Mouse (Mus musculus): ENCODE measurements around the gene Nfe2l1.

Nfe2l1 gene

GRCm38 (mm10) chr11:96843627-96844026, 13.9 kb upstream of the Nfe2l1 start:
- DNase-seq: no peak

GRCm38 (mm10) chr11:96840290-96840689, 10.5 kb upstream of the Nfe2l1 start:
- DNase-seq: no peak

GRCm38 (mm10) chr11:96839877-96840276, 10.1 kb upstream of the Nfe2l1 start:
- DNase-seq: no peak

- DNase-seq: no peak
Measured at GRCm38 (mm10) chr11:96839428-96839827, 9.7 kb upstream of the Nfe2l1 start.

- DNase-seq: no peak
Measured at GRCm38 (mm10) chr11:96838341-96838740, 8.6 kb upstream of the Nfe2l1 start.

GRCm38 (mm10) chr11:96837298-96837697, 7.5 kb upstream of the Nfe2l1 start:
- DNase-seq: no peak

GRCm38 (mm10) chr11:96834127-96834526, 4.4 kb upstream of the Nfe2l1 start:
- no peak for DNase-seq

GRCm38 (mm10) chr11:96832973-96833372, 3.2 kb upstream of the Nfe2l1 start:
- DNase-seq: no peak

GRCm38 (mm10) chr11:96832541-96832940, 2.8 kb upstream of the Nfe2l1 start:
- DNase-seq: no peak

- peak; percentile 62 to 88 for DNase-seq
Measured at GRCm38 (mm10) chr11:96831516-96831915, 1.7 kb upstream of the Nfe2l1 start.

GRCm38 (mm10) chr11:96830539-96831216, 910 bp upstream of the Nfe2l1 start:
- no peak for DNase-seq

- DNase-seq: peak; percentile 78 to 85
Measured at GRCm38 (mm10) chr11:96829403-96829812, 360 bp downstream of the Nfe2l1 start.

- DNase-seq: peak in 1 of 2 experiments; percentile 23
Measured at GRCm38 (mm10) chr11:96828881-96829280, 887 bp downstream of the Nfe2l1 start.

- DNase-seq: no peak
Measured at GRCm38 (mm10) chr11:96827917-96828316, 1.9 kb downstream of the Nfe2l1 start.

GRCm38 (mm10) chr11:96827062-96827581, 2.6 kb downstream of the Nfe2l1 start:
- peak; percentile 34 to 36 for DNase-seq

- DNase-seq: peak; percentile 47 to 48
Measured at GRCm38 (mm10) chr11:96826481-96826880, 3.3 kb downstream of the Nfe2l1 start.

- DNase-seq: peak; percentile 55 to 56
Measured at GRCm38 (mm10) chr11:96824783-96825495, 4.8 kb downstream of the Nfe2l1 start.

GRCm38 (mm10) chr11:96823880-96824782, 5.6 kb downstream of the Nfe2l1 start:
- peak; percentile 90 to 93 for DNase-seq

GRCm38 (mm10) chr11:96823471-96823837, 6.3 kb downstream of the Nfe2l1 start:
- DNase-seq: no peak

- peak in 1 of 2 experiments; percentile 23 for DNase-seq
Measured at GRCm38 (mm10) chr11:96822675-96823470, 6.9 kb downstream of the Nfe2l1 start.

- DNase-seq: no peak
Measured at GRCm38 (mm10) chr11:96821956-96822355, 7.8 kb downstream of the Nfe2l1 start.

- DNase-seq: no peak
Measured at GRCm38 (mm10) chr11:96818128-96818710, 11.5 kb downstream of the Nfe2l1 start.
